Mouse (Mus musculus): ENCODE data around the gene Cd4. TPM values are rescaled to one million over a fixed set of nuclear protein-coding genes. Genes with fewer than 3 reads are reported as not detected.
A peak's percentile ranks its signal among the peaks of the same experiment; 100 is the strongest.

Cd4 gene
- total and polyA plus RNA-seq, 3 experiments: not detected

DNA sequence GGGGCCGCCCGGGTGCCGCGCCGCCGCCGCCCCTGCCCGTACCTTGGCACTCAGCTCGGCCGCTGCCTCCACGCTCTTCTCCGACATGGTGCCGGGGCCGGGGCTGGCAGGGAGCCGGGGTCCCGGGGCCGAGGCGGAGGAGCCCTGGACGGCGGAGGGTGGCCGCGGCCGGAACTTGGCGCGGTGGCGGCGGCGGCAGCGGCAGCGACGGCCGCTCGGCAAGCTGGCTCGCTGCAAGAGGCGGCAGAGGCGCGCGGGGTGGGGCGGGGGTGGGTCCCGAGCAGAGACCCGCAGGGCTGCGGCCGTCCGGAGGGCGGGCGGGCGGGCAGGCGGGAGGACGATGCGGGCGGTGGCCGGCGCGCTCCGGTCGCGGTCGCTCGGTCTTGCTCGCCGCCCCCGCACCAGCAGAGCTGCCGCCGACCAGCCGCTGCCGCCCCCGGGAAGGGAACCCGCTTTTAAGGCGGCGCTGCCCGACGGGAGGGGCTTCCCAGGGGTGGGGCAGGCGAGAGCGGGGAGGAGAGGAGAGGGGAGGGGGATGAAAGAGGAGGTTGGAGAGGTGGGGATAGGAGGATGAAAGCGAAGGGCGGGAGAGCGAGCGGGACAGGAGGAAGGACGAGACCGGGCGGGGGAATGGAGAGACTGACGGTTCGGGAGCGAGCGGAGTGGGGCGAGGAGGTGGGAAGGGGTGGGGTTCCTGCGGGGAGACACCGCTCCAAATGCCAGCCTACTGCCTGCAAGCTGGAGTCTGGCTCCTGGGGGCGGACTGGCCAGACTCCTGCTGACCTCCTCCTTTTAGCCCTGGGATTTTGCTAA, 29.7 kb upstream of the Cd4 start (continued):
- TF ChIP-seq BHLHE40 (IDR thresholded peaks at IDR 0.05; ENCODE audit: borderline replicate concordance, low read depth, low read length) (no peak), GABPA (IDR thresholded peaks at IDR 0.05; ENCODE audit: low read depth, low read length) (no peak), ZMIZ1 (IDR thresholded peaks at IDR 0.05; ENCODE audit: low read depth, low read length) (peak; percentile 96), JUND (IDR thresholded peaks at IDR 0.05; ENCODE audit: low read depth, low read length) (no peak), CHD2 (IDR thresholded peaks at IDR 0.05; ENCODE audit: low read length) (no peak)

DNA sequence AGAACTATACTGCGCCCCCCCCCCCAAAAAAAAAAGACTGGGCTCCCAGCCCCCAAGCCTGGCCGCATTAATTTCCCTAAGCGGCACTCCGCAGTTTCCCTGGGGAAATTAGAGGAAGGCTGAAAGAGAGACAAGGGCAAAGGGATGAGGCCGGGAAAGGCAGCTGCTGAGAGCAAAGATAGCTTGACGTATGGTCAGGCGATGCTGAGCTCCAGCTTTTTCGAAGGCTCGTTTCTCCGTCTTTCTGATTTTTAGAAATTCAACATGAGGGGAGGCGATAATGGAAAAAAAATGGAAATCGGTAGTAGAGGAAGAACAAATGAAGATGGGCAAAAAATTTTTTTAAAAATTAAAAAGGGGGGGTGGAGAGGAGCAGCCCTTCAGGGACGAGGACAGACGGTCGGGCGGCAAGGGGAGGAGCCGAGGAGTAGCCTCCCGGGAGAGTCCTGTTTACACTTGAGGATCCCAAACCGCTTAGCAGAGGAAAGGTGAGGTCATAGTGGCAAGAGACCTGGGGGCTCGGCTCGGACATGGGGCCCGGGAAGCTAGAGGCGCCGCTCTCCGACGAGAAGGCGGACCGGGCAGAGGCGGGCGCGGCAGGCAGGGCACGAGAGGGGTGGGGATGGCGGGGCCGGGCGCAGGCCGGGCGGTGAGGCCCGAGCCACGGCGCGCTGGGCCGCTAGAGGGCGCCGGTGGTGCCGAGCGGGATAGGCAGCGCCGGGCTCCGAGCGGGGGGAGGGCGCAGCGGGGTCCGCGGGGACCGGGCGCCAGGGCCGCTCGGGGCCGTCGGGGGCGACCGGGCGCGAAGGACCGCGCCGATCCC, 28.9 kb upstream of the Cd4 start:
- H3K27me3 ChIP-seq (ENCODE audit: control insufficient read depth in 1 of 2, insufficient read depth in 2 of 2, low read length in 2 of 2): no peaks in the 10 kb centered on the region
- peak overlapping the region; percentile 48 for H3K27ac ChIP-seq (ENCODE audit: control insufficient read depth, low read depth, low read length)
- H3K36me3 ChIP-seq (ENCODE audit: control insufficient read depth in 1 of 2, insufficient read depth in 2 of 2, low read length in 2 of 2): peaks cover 0 to 45% of the 10 kb centered on the region in 2 experiments; a peak in 2 of 4 replicates
- TF ChIP-seq CHD1 (IDR thresholded peaks at IDR 0.05; ENCODE audit: low read depth, low read length) (no peak), EP300 (IDR thresholded peaks at IDR 0.05; ENCODE audit: low read depth in 1 of 2, low read length in 2 of 2) (peak in 1 of 2 experiments; percentile 3; a peak in 1 of 4 replicates), MAZ (IDR thresholded peaks at IDR 0.05; ENCODE audit: low read depth, low read length) (peak; percentile 84; the same call in 1 of the 2 replicates), TCF12 (IDR thresholded peaks at IDR 0.05; ENCODE audit: low read depth, low read length) (peak; percentile 36; the same call in 1 of the 2 replicates), JUND (IDR thresholded peaks at IDR 0.05; ENCODE audit: low read depth, low read length) (no peak), UBTF (IDR thresholded peaks at IDR 0.05; ENCODE audit: borderline replicate concordance, insufficient read depth, low read depth, low read length) (0 out of 2 replicates have a peak, but pooled peaks have one; percentile 42), SMC3 (IDR thresholded peaks at IDR 0.05; ENCODE audit: low read depth, low read length) (peak; percentile 37; the same call in 1 of the 2 replicates), TBP (IDR thresholded peaks at IDR 0.05; ENCODE audit: low read depth, low read length) (no peak), ZMIZ1 (IDR thresholded peaks at IDR 0.05; ENCODE audit: low read depth, low read length) (no peak), ZKSCAN1 (IDR thresholded peaks at IDR 0.05; ENCODE audit: low read depth, low read length) (no peak), MAX (IDR thresholded peaks at IDR 0.05; ENCODE audit: low read length) (no peak; the same call in 1 of the 2 replicates), MXI1 (IDR thresholded peaks at IDR 0.05; ENCODE audit: low read depth, low read length) (peak; percentile 58), E2F4 (IDR thresholded peaks at IDR 0.05; ENCODE audit: borderline replicate concordance, low read depth, low read length) (no peak), BHLHE40 (IDR thresholded peaks at IDR 0.05; ENCODE audit: borderline replicate concordance, low read depth, low read length) (peak; percentile 41; the same call in 1 of the 2 replicates), USF2 (IDR thresholded peaks at IDR 0.05; ENCODE audit: borderline replicate concordance in 1 of 2, insufficient read depth in 1 of 2, low read depth in 1 of 2, low read length in 2 of 2) (no peak), CTCF (IDR thresholded peaks at IDR 0.05 in 2 of 3, conservative IDR thresholded peaks at IDR 0.05 in 1 of 3; ENCODE audit: control insufficient read depth in 1 of 3, insufficient read depth in 1 of 3, low read depth in 2 of 3, low read length in 3 of 3, poor library complexity in 1 of 3, severe bottlenecking in 1 of 3) (peak in 2 of 3 experiments; percentile 67 to 94; a peak in 5 of 6 replicates), POLR2AphosphoS2 (IDR thresholded peaks at IDR 0.05; ENCODE audit: low read length) (no peak), RAD21 (IDR thresholded peaks at IDR 0.05; ENCODE audit: low read depth, low read length) (peak; percentile 6; the same call in 1 of the 2 replicates), ZNF384 (IDR thresholded peaks at IDR 0.05; ENCODE audit: low read depth, low read length) (peak; percentile 47; the same call in 1 of the 2 replicates), KAT2A (conservative IDR thresholded peaks at IDR 0.05; ENCODE audit: low read depth, low read length) (no peak), TAL1 (IDR thresholded peaks at IDR 0.05; ENCODE audit: low read length) (no peak)
- no peaks in the 10 kb centered on the region for H3K9me3 ChIP-seq (replicated peaks; ENCODE audit: insufficient read depth, low read length)
- peak overlapping the region; percentile 80 to 95 for H3K4me3 ChIP-seq (ENCODE audit: control insufficient read depth in 1 of 2, insufficient read depth in 1 of 2, low read depth in 2 of 2, low read length in 2 of 2)
- H3K79me2 ChIP-seq (ENCODE audit: control insufficient read depth, insufficient read depth, low read length, poor library complexity): peaks cover 6% of the 10 kb centered on the region; the same call in 1 of the 2 replicates
- peak; percentile 77 for DNase-seq (ENCODE audit: low read depth, low spot score)
- peaks cover 24 to 59% of the 10 kb centered on the region in 2 experiments for H3K4me1 ChIP-seq (ENCODE audit: control insufficient read depth in 1 of 2, insufficient read depth in 2 of 2, low read length in 2 of 2)
- peak overlapping the region; percentile 94 for H3K9ac ChIP-seq (ENCODE audit: control insufficient read depth, low read depth, low read length, poor library complexity, severe bottlenecking)

All from MEL (cell line).